Mouse (Mus musculus) heart, postnatal 0 days (tissue): Measurements from ENCODE around the gene Tmx2.

Experiments used
- CTCF ChIP-seq: IDR thresholded peaks from 2 replicates; pipeline ENCODE4 v1.5.1; 2016; ENCODE audit warnings: antibody characterized with exemption, control low read depth, low read depth
- EP300 ChIP-seq: IDR thresholded peaks from 2 replicates; pipeline ENCODE4 v1.6.1; 2016; ENCODE audit warnings: antibody characterized with exemption, low read depth

DNA sequence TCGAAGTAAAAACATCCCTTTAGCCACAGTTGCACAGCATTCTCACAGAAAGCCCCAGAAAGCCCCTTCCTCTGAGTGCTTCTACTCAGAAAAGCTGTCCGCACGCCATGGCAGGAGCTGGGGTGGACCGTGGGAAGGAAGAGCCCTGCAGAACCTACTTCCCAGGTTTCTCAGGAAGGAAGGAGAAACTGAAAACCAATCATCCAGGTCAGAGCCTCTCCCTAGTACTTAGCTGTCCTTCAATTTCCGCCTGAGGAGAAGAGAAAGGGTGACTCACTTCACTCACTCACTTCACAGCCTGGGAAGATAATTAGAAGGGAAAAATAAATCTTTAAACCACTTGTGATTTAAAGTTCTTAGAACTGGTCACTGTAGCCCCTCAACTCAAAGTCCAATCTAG, 25.4 kb upstream of the Tmx2 start:
- TF ChIP-seq CTCF (no peak), EP300 (no peak)
